Mouse (Mus musculus) bone marrow macrophage, adult 2 months (primary cell): ENCODE data around the gene Plxnd1.

Source experiments
- CTCF ChIP-seq: IDR thresholded peaks from 2 replicates; pipeline ENCODE4 v1.5.1; 2012; ENCODE audit warnings: low read depth, mild to moderate bottlenecking, low read length, moderate library complexity
- POLR2A ChIP-seq: IDR thresholded peaks from 2 replicates; pipeline ENCODE4 v1.6.1; 2012; ENCODE audit warnings: mild to moderate bottlenecking, low read depth, low read length, borderline replicate concordance

- TF ChIP-seq CTCF: no peak
- no peak for TF ChIP-seq POLR2A
Observed at GRCm38 (mm10) chr6:115943498-115944427, 51.0 kb downstream of the Plxnd1 start.
